Mouse (Mus musculus) heart, embryonic 12.5 days (tissue): ENCODE measurements around the gene Ugp2. TPM values are rescaled to one million over a fixed set of nuclear protein-coding genes. Genes with fewer than 3 reads are reported as not detected.
"Not testable (repeated sequence)": the region's sequence is repeated elsewhere in the genome, so short reads cannot be mapped to it uniquely, and the experiment has no call there.

Experiments
- ATAC-seq: fragments of 200-750 bp; cut with Nextera tagmentation; 2 replicates; pipeline ENCODE4 v1.8.0; 2017; ENCODE audit warnings: moderate TSS enrichment, moderate library complexity; ENCODE audit not compliant: insufficient number of reproducible peaks, low FRiP score
- H3K27ac ChIP-seq: fragments of 300-500 bp; sonication (generic); 2 replicates; pipeline ENCODE4 v1.5.1; 2016; ENCODE audit warnings: mild to moderate bottlenecking, moderate library complexity; ENCODE audit not compliant: poor library complexity, severe bottlenecking
- H3K27me3 ChIP-seq: fragments of 300-500 bp; sonication (generic); replicated peaks from 2 replicates; pipeline ENCODE4 v1.6.1; 2016; ENCODE audit warnings: mild to moderate bottlenecking, moderate library complexity
- H3K36me3 ChIP-seq: fragments of 300-500 bp; sonication (generic); 2 replicates; pipeline ENCODE4 v1.6.1; 2016; ENCODE audit warnings: mild to moderate bottlenecking, moderate library complexity
- H3K4me1 ChIP-seq: fragments of 300-500 bp; sonication (generic); replicated peaks from 2 replicates; pipeline ENCODE4 v1.6.1; 2016; ENCODE audit warnings: mild to moderate bottlenecking
- H3K4me2 ChIP-seq: fragments of 300-500 bp; sonication (generic); 2 replicates; pipeline ENCODE4 v1.6.1; 2016; ENCODE audit warnings: mild to moderate bottlenecking, moderate library complexity
- H3K4me3 ChIP-seq: fragments of 300-500 bp; sonication (generic); 2 replicates; pipeline ENCODE4 v1.5.1; 2016; ENCODE audit warnings: mild to moderate bottlenecking
- H3K9ac ChIP-seq: fragments of 300-500 bp; sonication (generic); 2 replicates; pipeline ENCODE4 v1.6.1; 2016; ENCODE audit warnings: mild to moderate bottlenecking, moderate library complexity
- H3K9me3 ChIP-seq: fragments of 300-500 bp; sonication (generic); replicated peaks from 2 replicates; pipeline ENCODE4 v1.6.1; 2016; ENCODE audit warnings: mild to moderate bottlenecking, moderate library complexity
- WGBS: fragments of 180-500 bp; shearing (Covaris S2); methylation state at CpG from one replicate; pipeline ENCODE4 v1.1.7; 2016; 5-methylcytosine and 5-hydroxymethylcytosine counted together
- microRNA counts: library from miRNA; unstranded; fragments of <30 nt; microRNA quantifications from one replicate; lab custom pipeline; 2017
- microRNA-seq: library from miRNA; unstranded; fragments of <30 nt; microRNA quantifications from one replicate; pipeline ENCODE4, GENCODE M21; 2017
- polyA plus RNA-seq: library from polyadenylated mRNA; unstranded; fragments of >200 nt; fragmentation: Nextera tagmentation; extraction: Ambion mirVana; gene quantifications from 2 replicates; pipeline ENCODE4 v1.2.1, GENCODE M21; 2016

Gene Ugp2
- polyA plus RNA-seq, 1 experiment from 2014 or later: 213 TPM

- Histone ChIP-seq H3K4me2 (no peak overlapping the region), H3K9me3 (no peaks in the 10 kb centered on the region), H3K27me3 (no peaks in the 10 kb centered on the region), H3K36me3 (peaks cover 23% of the 10 kb centered on the region), H3K9ac (no peak overlapping the region), H3K4me1 (peaks cover 3% of the 10 kb centered on the region; the same call in 1 of the 2 replicates), H3K27ac (no peak overlapping the region), H3K4me3 (no peak overlapping the region)
- ATAC-seq: no peak
- WGBS: 74% methylated on average over 5 of the region's 5 CpGs
Measured at GRCm38 (mm10) chr11:21295486-21295885, 75.5 kb downstream of the Ugp2 start.

DNA sequence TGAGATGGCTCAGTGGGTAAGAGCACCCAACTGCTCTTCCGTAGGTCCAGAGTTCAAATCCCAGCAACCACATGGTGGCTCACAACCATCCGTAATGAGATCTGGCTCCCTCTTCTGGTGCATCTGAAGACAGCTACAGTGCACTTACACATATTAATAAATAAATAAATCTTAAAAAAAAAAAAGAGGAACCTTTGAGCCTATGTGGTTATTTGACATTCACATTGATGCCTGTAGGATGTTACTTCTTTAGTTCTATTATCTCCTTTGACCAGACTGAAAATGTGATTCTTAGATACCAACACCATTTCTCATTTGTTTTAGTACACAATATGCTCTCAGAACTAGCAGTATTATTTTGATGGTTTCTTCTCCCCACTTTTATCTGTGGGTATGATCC, 82.8 kb downstream of the Ugp2 start:
- H3K4me3 ChIP-seq, H3K9me3 ChIP-seq, H3K27ac ChIP-seq, H3K4me1 ChIP-seq, H3K9ac ChIP-seq, ATAC-seq, H3K4me2 ChIP-seq, H3K27me3 ChIP-seq: not testable (repeated sequence)
- WGBS: 86% methylated on average over 2 of the region's 2 CpGs
- peaks cover 12% of the 10 kb centered on the region for H3K36me3 ChIP-seq

DNA sequence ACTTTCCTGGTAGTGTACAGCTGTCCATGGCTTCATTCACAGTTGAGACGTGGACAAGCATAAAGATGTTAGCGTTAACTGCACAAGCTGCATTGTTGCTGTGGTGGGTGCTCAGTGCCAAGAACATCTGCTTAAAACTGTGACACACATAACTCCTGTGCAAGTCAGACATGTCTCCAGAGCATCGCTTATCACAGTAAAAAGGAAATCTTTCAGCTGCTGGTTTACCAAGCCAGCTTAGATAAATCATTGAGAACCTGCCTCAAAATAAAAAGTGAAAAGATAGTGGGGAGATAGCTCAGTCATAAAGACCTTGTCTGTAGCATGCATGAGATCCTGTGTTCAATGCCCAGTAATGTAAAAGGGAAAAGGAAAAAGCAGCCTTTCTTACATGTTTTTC, 84.6 kb downstream of the Ugp2 start:
- WGBS: 73% methylated on average over 3 of the region's 3 CpGs
- H3K9me3 ChIP-seq: no peaks in the 10 kb centered on the region
- H3K27me3 ChIP-seq: no peaks in the 10 kb centered on the region
- ATAC-seq: no peak
- no peak overlapping the region for H3K4me2 ChIP-seq
- H3K9ac ChIP-seq: no peak overlapping the region
- H3K4me3 ChIP-seq: no peak overlapping the region
- H3K36me3 ChIP-seq: peaks cover 9% of the 10 kb centered on the region
- no peaks in the 10 kb centered on the region for H3K4me1 ChIP-seq
- no peak overlapping the region for H3K27ac ChIP-seq

DNA sequence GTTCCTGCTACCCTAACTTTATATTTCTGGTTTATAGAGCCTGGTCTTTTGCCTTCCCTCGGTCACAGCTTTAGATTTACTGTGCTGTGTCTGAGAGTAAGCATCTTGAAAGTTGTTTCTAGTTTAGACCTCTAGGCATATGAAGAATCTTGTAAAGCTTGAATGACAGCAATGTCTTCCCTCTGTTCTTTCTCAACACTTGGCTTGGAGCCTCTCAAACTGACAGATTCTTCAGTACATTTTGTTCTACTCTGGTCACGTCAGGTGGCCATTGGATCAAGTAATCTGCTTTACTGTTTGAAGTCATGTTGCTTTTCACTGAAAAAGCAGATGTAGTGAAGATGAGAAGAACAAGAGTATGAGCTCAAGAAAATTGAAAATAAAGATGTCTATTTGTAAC, 94.8 kb downstream of the Ugp2 start:
- Histone ChIP-seq H3K36me3 (peaks cover 22% of the 10 kb centered on the region), H3K27ac (no peak overlapping the region)
- ATAC-seq: no peak

More for the DNA sequence above, 94.8 kb downstream of the Ugp2 start:
- WGBS: 78% methylated on average over 2 of the region's 2 CpGs
- H3K9me3 ChIP-seq: no peaks in the 10 kb centered on the region
- no peaks in the 10 kb centered on the region for H3K4me1 ChIP-seq
- no peaks in the 10 kb centered on the region for H3K27me3 ChIP-seq
- no peak overlapping the region for H3K4me2 ChIP-seq
- no peak overlapping the region for H3K9ac ChIP-seq
- no peak overlapping the region for H3K4me3 ChIP-seq

MicroRNA genes within 50 kb of the gene (microRNA counts, 519-probe panel; counts per million panel counts)
- microRNA mmu-miR-1933-3p (lab: Ali Mortazavi, UCI) (not detected), microRNA mmu-miR-1933-5p (lab: Ali Mortazavi, UCI) (not detected)

Small RNA genes lying within 50 kb of the gene (microRNA-seq; reads per million reads assigned to microRNA genes)
- gene Mir1933: 2.1 reads per million

Other genes with a start within 250 kb of the Ugp2 start
- 14.7 and 15.0 TPM in 2 replicates for gene Vps54, start 131.9 kb downstream of the Ugp2 start, polyA plus RNA-seq
- gene Wdpcp, start 201.0 kb upstream of the Ugp2 start, polyA plus RNA-seq: 7.4 and 8.0 TPM in 2 replicates
- gene Mdh1, start 201.2 kb upstream of the Ugp2 start, polyA plus RNA-seq: 1,323 and 1,326 TPM in 2 replicates